Mouse (Mus musculus): ENCODE results near the gene Nr2f1. TPM values are rescaled to one million over a fixed set of nuclear protein-coding genes. Genes with fewer than 3 reads are reported as not detected.
"Not testable (repeated sequence)": the region's sequence is repeated elsewhere in the genome, so short reads cannot be mapped to it uniquely, and the experiment has no call there.

Gene Nr2f1
- polyA plus RNA-seq (2012; rRNA removed): 71.3 and 84.5 TPM in 2 replicates

DNA sequence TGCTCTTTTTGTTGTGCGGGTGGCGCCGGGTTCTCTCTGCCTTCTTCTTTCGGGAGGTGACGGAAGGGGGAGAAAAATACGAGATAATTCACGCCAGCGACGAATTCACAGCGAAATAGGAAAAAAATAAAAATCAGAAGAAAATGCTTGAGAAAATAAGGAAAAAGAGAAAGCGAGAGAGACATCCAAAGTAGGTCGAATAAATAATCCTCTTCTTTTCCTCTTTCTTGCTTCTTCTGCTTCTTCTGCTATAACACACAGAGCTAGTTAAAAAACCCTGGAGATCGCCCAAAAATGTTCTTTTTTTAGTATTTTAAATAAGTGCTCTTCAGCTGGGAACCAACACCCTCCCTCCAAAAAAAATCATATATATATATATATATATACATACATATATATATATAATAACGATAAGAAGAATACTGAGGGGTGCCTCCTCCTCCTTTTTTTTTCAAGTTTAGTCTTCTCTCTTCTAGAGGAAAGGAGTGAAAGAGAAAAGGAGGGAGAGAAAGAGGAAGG lies at the start of gene Nr2f1:
TSS of gene Nr2f1 (minus strand) at position 116 of the 519 bp plus-strand sequence.
- H3K4me1 ChIP-seq (ENCODE audit: control insufficient read depth, insufficient read depth, low read length): no peaks in the 10 kb centered on the region
- DNase-seq: no peak
- H3K27ac ChIP-seq (ENCODE audit: insufficient read depth, low read length): peak within 1 kb of the TSS; percentile 89
- no peak for TF ChIP-seq POLR2A (IDR thresholded peaks at IDR 0.05; ENCODE audit: borderline replicate concordance, insufficient read depth, low read length)
- TF ChIP-seq CTCF (IDR thresholded peaks at IDR 0.05; ENCODE audit: borderline replicate concordance, insufficient read depth, low read depth, low read length): no peak
- no peaks in the 10 kb centered on the region for H3K27me3 ChIP-seq (ENCODE audit: control insufficient read depth, insufficient read depth, low read length)
- WGBS: under 1% methylated on average over 14 of the region's 14 CpGs
- H3K4me3 ChIP-seq (replicated peaks; ENCODE audit: insufficient read depth, low read depth, low read length): peak within 1 kb of the TSS; percentile 82

DNA sequence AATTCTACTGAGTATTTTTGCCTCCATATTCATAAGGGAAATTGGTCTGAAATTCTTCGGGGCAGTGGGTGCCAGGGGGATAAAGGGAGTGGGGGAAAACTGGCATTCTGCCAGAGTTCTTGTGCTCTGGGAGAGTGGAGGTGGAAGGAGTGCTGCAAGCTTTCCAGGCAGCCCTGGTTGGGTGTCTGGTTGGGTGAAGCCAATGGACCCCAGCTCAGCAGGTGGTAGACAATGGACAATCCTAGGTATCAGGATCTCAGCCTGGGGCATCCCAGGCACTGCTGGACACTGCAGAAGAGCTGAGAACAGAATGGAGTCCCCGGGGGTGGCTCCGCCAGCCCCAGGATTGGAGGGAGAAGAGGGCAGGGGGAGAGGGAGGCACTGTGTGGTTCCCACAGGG lies 22.1 kb upstream of the Nr2f1 start:
- Histone ChIP-seq H3K4me3 (replicated peaks; ENCODE audit: insufficient read depth, low read depth, low read length) (no peak overlapping the region), H3K4me1 (ENCODE audit: control insufficient read depth, insufficient read depth, low read length) (no peaks in the 10 kb centered on the region), H3K27me3 (ENCODE audit: control insufficient read depth, insufficient read depth, low read length) (no peaks in the 10 kb centered on the region), H3K27ac (ENCODE audit: insufficient read depth, low read length) (no peak overlapping the region)
- DNase-seq: no peak
- 80% methylated on average over 3 of the region's 3 CpGs for WGBS
- TF ChIP-seq POLR2A (IDR thresholded peaks at IDR 0.05; ENCODE audit: borderline replicate concordance, insufficient read depth, low read length): no peak
- TF ChIP-seq CTCF (IDR thresholded peaks at IDR 0.05; ENCODE audit: borderline replicate concordance, insufficient read depth, low read depth, low read length): no peak

DNA sequence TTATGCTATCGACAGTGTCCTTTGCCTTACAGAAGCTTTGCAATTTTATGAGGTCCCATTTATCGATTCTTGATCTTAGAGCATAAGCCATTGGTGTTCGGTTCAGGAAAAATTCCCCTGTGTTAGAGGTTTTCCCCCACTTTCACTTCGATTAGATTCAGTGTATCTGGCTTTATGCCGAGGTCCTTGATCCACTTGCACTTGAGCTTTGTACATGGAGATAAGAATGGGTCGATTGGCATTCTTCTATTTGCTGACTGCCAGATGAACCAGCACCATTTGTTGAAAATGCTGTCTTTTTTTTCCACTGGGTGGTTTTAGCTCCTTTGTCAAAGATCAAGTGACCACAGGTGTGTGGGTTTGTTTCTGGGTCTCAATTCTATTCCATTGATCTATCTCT lies 20.7 kb upstream of the Nr2f1 start:
- H3K27me3 ChIP-seq (ENCODE audit: control insufficient read depth, insufficient read depth, low read length); DNase-seq; H3K4me1 ChIP-seq (ENCODE audit: control insufficient read depth, insufficient read depth, low read length); H3K4me3 ChIP-seq (replicated peaks; ENCODE audit: insufficient read depth, low read depth, low read length); H3K27ac ChIP-seq (ENCODE audit: insufficient read depth, low read length): not testable (repeated sequence)
- WGBS: 97% methylated on average over 6 of the region's 6 CpGs

DNA sequence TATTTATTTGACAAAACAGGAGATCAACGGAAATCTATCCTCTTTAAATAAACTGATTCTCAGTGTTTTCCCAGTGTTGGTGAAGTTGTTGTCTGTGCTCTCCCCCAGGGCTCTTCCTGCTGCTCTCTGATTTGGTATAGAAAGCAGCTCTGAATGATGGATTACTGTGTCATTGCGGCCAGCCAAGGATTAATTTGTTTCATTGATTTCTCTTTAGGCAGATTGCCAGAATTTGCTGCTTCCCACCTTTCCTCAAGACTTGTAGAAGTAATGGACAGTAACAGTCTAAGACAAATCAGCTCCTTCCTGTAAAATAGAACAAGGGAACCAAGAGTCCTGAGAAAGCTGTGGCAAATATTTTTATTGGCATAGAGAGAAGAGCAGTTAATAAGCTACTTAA lies 15.7 kb upstream of the Nr2f1 start:
- TF ChIP-seq CTCF (IDR thresholded peaks at IDR 0.05; ENCODE audit: borderline replicate concordance, insufficient read depth, low read depth, low read length) (no peak), POLR2A (IDR thresholded peaks at IDR 0.05; ENCODE audit: borderline replicate concordance, insufficient read depth, low read length) (no peak)
- no peaks in the 10 kb centered on the region for H3K4me1 ChIP-seq (ENCODE audit: control insufficient read depth, insufficient read depth, low read length)
- DNase-seq: no peak
- H3K27ac ChIP-seq (ENCODE audit: insufficient read depth, low read length): no peak overlapping the region
- no peaks in the 10 kb centered on the region for H3K27me3 ChIP-seq (ENCODE audit: control insufficient read depth, insufficient read depth, low read length)
- WGBS: 44% methylated on average over 2 of the region's 2 CpGs
- no peak overlapping the region for H3K4me3 ChIP-seq (replicated peaks; ENCODE audit: insufficient read depth, low read depth, low read length)

DNA sequence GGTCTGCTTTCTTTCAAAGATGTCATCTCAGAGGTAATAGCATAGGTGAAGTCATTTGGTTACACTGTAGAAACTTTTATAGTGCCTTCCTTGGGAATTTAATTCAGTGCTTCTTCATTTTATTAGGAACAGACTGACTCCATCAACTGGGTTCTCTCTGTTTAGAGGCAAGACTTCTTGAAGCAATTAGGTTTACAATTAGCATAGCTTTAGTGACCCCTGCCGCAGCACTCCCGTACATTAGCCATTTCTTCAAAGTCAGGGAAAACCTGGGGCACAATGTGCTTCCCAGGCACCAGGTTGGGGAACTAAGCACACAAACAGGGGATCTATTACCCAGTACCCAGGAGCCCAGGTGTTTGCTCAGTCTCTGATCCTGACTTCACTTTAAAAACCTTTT lies 13.6 kb upstream of the Nr2f1 start:
- WGBS: 92% methylated on average over 2 of the region's 2 CpGs
- Histone ChIP-seq H3K27ac (ENCODE audit: insufficient read depth, low read length) (no peak overlapping the region), H3K27me3 (ENCODE audit: control insufficient read depth, insufficient read depth, low read length) (no peaks in the 10 kb centered on the region), H3K4me3 (replicated peaks; ENCODE audit: insufficient read depth, low read depth, low read length) (no peak overlapping the region), H3K4me1 (ENCODE audit: control insufficient read depth, insufficient read depth, low read length) (no peaks in the 10 kb centered on the region)
- DNase-seq: no peak
- TF ChIP-seq POLR2A (IDR thresholded peaks at IDR 0.05; ENCODE audit: borderline replicate concordance, insufficient read depth, low read length) (no peak), CTCF (IDR thresholded peaks at IDR 0.05; ENCODE audit: borderline replicate concordance, insufficient read depth, low read depth, low read length) (no peak)

DNA sequence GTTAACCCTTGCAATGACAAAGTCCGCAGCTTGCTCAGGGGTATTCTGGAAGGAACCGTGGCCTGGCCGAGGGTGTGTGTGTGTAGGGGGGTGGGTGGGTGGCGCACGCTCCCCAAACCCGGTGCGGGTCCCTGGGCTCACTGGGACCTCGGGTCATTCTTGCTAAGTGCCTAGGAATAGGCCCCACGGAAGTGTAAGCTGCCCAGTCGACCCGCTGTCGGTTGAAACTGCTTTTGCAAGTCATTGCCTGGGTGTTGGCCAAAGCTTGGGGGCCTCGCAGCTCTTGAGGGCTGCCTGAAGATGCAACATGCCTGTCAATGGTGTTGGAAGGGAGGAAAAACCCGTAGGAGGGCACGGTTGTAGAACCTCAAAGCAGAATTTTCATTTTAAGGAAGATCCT lies 12.6 kb upstream of the Nr2f1 start:
- H3K4me1 ChIP-seq (ENCODE audit: control insufficient read depth, insufficient read depth, low read length): no peaks in the 10 kb centered on the region
- H3K27ac ChIP-seq (ENCODE audit: insufficient read depth, low read length): no peak overlapping the region
- no peak for DNase-seq
- WGBS: 72% methylated on average over 15 of the region's 15 CpGs
- H3K4me3 ChIP-seq (replicated peaks; ENCODE audit: insufficient read depth, low read depth, low read length): no peak overlapping the region
- no peak for TF ChIP-seq POLR2A (IDR thresholded peaks at IDR 0.05; ENCODE audit: borderline replicate concordance, insufficient read depth, low read length)
- no peak for TF ChIP-seq CTCF (IDR thresholded peaks at IDR 0.05; ENCODE audit: borderline replicate concordance, insufficient read depth, low read depth, low read length)
- no peaks in the 10 kb centered on the region for H3K27me3 ChIP-seq (ENCODE audit: control insufficient read depth, insufficient read depth, low read length)

DNA sequence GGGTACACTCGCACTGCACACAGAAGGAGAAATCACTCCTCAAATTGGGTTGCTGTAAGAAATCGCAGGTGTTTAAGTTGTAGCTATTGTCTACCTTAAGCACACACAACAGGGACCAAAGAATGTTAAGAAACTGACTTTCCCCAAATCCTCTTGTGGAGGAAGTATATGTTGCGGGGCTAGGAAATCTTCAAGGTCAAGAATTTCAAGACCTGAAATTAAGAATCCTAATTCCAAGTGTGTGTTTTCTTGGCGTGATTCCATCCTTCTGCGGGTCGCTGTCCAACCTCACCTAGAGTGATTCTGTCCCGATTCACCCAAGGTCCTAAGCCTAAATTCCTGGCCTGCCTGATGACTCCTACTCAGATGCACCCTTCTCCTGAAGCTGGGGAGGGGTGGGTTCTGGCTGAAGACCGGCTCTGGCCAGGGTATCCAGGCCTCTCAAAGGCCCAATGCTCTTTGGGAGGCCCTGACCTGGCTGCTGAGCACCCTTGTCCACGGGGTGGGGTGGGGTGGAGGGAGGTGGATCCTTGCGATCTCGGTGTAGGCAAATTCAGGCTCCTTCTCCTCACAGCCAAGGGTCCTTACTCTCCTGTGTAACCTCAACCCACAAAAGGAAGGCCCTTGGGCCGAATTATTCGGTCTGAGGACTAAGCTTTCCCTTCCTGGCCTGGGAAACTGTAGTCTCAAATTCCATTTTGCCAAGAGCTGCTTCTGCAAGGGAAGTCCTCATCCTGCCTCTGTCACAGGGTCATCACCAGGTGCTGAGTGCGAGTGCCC lies 11.9 kb upstream of the Nr2f1 start:
- 75% methylated on average over 14 of the region's 14 CpGs for WGBS
- no peaks in the 10 kb centered on the region for H3K4me1 ChIP-seq (ENCODE audit: control insufficient read depth, insufficient read depth, low read length)
- TF ChIP-seq CTCF (IDR thresholded peaks at IDR 0.05; ENCODE audit: borderline replicate concordance, insufficient read depth, low read depth, low read length) (no peak), POLR2A (IDR thresholded peaks at IDR 0.05; ENCODE audit: borderline replicate concordance, insufficient read depth, low read length) (no peak)
- no peak overlapping the region for H3K27ac ChIP-seq (ENCODE audit: insufficient read depth, low read length)
- no peak overlapping the region for H3K4me3 ChIP-seq (replicated peaks; ENCODE audit: insufficient read depth, low read depth, low read length)
- DNase-seq: no peak
- no peaks in the 10 kb centered on the region for H3K27me3 ChIP-seq (ENCODE audit: control insufficient read depth, insufficient read depth, low read length)

DNA sequence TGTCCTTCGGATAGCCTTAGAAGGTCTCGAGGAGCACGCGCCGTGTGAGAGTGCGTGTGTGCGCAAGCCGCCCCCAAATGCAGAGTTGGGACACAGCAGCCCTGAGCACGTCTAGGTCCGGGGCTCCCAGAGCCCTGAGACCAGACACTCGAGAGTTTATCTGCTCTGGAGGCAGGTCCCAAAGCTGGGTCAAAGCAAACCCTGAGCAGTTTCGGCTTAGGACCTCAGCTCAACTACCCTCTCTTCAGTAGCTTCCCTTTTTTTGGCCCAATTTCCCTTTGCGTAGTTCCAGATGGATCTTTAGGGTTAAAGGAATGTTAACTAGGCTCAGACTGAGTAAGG lies 11.2 kb upstream of the Nr2f1 start:
- DNase-seq: no peak
- peak overlapping the region; percentile 70 for H3K4me3 ChIP-seq (replicated peaks; ENCODE audit: insufficient read depth, low read depth, low read length)

More for the DNA sequence above, 11.2 kb upstream of the Nr2f1 start:
- WGBS: 21% methylated on average over 13 of the region's 13 CpGs
- Histone ChIP-seq H3K4me1 (ENCODE audit: control insufficient read depth, insufficient read depth, low read length) (no peaks in the 10 kb centered on the region), H3K27ac (ENCODE audit: insufficient read depth, low read length) (no peak overlapping the region), H3K27me3 (ENCODE audit: control insufficient read depth, insufficient read depth, low read length) (no peaks in the 10 kb centered on the region)
- no peak for TF ChIP-seq POLR2A (IDR thresholded peaks at IDR 0.05; ENCODE audit: borderline replicate concordance, insufficient read depth, low read length)

Data from cerebellum, adult 2 months (tissue).